Mouse (Mus musculus) forebrain, embryonic 15.5 days (tissue): ENCODE data around the gene Wdr17. TPM values are rescaled to one million over a fixed set of nuclear protein-coding genes. Genes with fewer than 3 reads are reported as not detected.
A peak's percentile ranks its signal among the peaks of the same experiment; 100 is the strongest.

ENCODE experiments used
- ATAC-seq: fragments of 200-750 bp; cut with Nextera tagmentation; replicated peaks from 2 replicates; pipeline ENCODE4 v1.8.0; 2017; ENCODE audit warnings: mild to moderate bottlenecking, moderate TSS enrichment, moderate library complexity
- H3K27ac ChIP-seq: fragments of 300-500 bp; sonication (generic); replicated peaks from 2 replicates; pipeline ENCODE4 v1.5.1; 2015; ENCODE audit warnings: mild to moderate bottlenecking, inconsistent platforms
- H3K27me3 ChIP-seq: fragments of 300-500 bp; sonication (generic); 2 replicates; pipeline ENCODE4 v1.6.1; 2015; ENCODE audit warnings: inconsistent platforms
- H3K36me3 ChIP-seq: fragments of 300-500 bp; sonication (generic); 2 replicates; pipeline ENCODE4 v1.6.1; 2015; ENCODE audit warnings: mild to moderate bottlenecking, inconsistent platforms
- H3K4me1 ChIP-seq: fragments of 300-500 bp; sonication (generic); 2 replicates; pipeline ENCODE4 v1.6.1; 2015; ENCODE audit warnings: inconsistent platforms
- H3K4me2 ChIP-seq: fragments of 300-500 bp; sonication (generic); replicated peaks from 2 replicates; pipeline ENCODE4 v1.6.1; 2015; ENCODE audit warnings: mild to moderate bottlenecking, inconsistent platforms
- H3K4me3 ChIP-seq: fragments of 300-500 bp; sonication (generic); 2 replicates; pipeline ENCODE4 v1.5.1; 2015; ENCODE audit warnings: mild to moderate bottlenecking, inconsistent platforms
- H3K9ac ChIP-seq: fragments of 300-500 bp; sonication (generic); replicated peaks from 2 replicates; pipeline ENCODE4 v1.6.1; 2015; ENCODE audit warnings: mild to moderate bottlenecking, inconsistent platforms
- H3K9me3 ChIP-seq: fragments of 300-500 bp; sonication (generic); 2 replicates; pipeline ENCODE4 v1.6.1; 2016; ENCODE audit warnings: inconsistent platforms
- WGBS: fragments of 180-500 bp; shearing (Covaris S2); methylation state at CpG from one replicate; pipeline ENCODE4 v1.1.7; 2015; ENCODE audit warnings: mixed read lengths; 5-methylcytosine and 5-hydroxymethylcytosine counted together
- polyA plus RNA-seq: library from polyadenylated mRNA; unstranded; fragments of >200 nt; fragmentation: Nextera tagmentation; extraction: Ambion mirVana; gene quantifications from 2 replicates; pipeline ENCODE4 v1.2.1, GENCODE M21; 2015

Gene Wdr17
- polyA plus RNA-seq, 1 experiment from 2014 or later, result 16.4 TPM

GRCm38 (mm10) chr8:54779317-54780133, 107.5 kb downstream of the Wdr17 start:
- Histone ChIP-seq H3K36me3 (no peaks in the 10 kb centered on the region), H3K27ac (peak overlapping the region; percentile 59), H3K27me3 (no peaks in the 10 kb centered on the region), H3K9me3 (no peaks in the 10 kb centered on the region), H3K4me1 (peaks cover 15% of the 10 kb centered on the region), H3K9ac (peak overlapping the region; percentile 59), H3K4me2 (peak overlapping the region; percentile 85), H3K4me3 (peak overlapping the region; percentile 45)
- under 1% methylated on average over 23 of the region's 23 CpGs for WGBS
- ATAC-seq, result peak; percentile 72

DNA sequence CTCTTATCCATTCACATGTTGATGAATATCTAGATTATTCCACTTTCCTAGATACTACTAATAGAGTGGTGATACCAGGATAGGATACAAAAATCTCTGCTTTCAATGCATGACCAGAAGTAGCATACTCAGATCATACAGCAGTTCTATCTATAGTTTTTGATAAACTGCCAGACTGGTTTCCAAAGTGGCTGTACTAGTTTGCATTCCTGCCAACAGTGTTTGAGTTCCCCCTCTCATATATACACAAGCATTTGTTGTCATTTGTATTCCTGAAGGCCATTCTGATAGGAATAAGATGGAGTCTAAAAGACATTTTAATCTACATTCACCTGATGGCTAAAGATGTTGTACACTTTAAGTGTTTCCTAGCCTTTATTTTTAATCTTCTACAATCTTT, 110.0 kb downstream of the Wdr17 start:
- peaks cover 15% of the 10 kb centered on the region for H3K4me1 ChIP-seq
- H3K4me2 ChIP-seq, result no peak overlapping the region
- H3K9me3 ChIP-seq, result no peaks in the 10 kb centered on the region
- no peak overlapping the region for H3K9ac ChIP-seq
- no peak overlapping the region for H3K27ac ChIP-seq
- H3K4me3 ChIP-seq, result no peak overlapping the region
- no peaks in the 10 kb centered on the region for H3K27me3 ChIP-seq
- no peaks in the 10 kb centered on the region for H3K36me3 ChIP-seq
- ATAC-seq, result no peak

GRCm38 (mm10) chr8:54776241-54776640, 110.7 kb downstream of the Wdr17 start:
- no peaks in the 10 kb centered on the region for H3K36me3 ChIP-seq
- no peak overlapping the region for H3K4me2 ChIP-seq
- H3K9ac ChIP-seq, result no peak overlapping the region
- H3K27me3 ChIP-seq, result no peaks in the 10 kb centered on the region
- H3K9me3 ChIP-seq, result no peaks in the 10 kb centered on the region
- H3K4me1 ChIP-seq, result peaks cover 15% of the 10 kb centered on the region
- no peak overlapping the region for H3K4me3 ChIP-seq
- no peak for ATAC-seq
- no peak overlapping the region for H3K27ac ChIP-seq

DNA sequence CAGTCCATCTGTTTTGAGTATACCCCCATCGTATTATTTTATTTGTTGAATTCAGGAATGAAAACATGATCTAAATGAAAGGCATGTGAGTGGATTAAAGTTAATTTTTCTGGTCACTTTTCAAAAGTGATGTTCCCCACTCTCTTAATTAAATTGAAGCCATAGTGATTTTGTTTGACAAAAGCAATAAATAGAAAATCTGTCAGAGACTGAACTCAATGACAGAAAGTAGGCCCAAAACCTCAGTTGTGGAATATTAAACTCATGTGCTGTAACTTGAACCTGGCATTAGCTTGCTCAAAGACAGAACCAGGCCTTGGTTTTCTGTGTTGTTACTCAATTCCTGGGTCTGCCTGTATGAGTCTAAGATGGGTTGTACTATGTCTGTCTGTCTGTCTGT, 129.3 kb downstream of the Wdr17 start:
- Histone ChIP-seq H3K4me2 (no peak overlapping the region), H3K9ac (no peak overlapping the region), H3K27me3 (no peaks in the 10 kb centered on the region), H3K9me3 (no peaks in the 10 kb centered on the region), H3K4me1 (no peaks in the 10 kb centered on the region), H3K27ac (no peak overlapping the region), H3K4me3 (no peak overlapping the region), H3K36me3 (no peaks in the 10 kb centered on the region)
- 88% methylated on average over 1 of the region's 1 CpGs for WGBS
- no peak for ATAC-seq

DNA sequence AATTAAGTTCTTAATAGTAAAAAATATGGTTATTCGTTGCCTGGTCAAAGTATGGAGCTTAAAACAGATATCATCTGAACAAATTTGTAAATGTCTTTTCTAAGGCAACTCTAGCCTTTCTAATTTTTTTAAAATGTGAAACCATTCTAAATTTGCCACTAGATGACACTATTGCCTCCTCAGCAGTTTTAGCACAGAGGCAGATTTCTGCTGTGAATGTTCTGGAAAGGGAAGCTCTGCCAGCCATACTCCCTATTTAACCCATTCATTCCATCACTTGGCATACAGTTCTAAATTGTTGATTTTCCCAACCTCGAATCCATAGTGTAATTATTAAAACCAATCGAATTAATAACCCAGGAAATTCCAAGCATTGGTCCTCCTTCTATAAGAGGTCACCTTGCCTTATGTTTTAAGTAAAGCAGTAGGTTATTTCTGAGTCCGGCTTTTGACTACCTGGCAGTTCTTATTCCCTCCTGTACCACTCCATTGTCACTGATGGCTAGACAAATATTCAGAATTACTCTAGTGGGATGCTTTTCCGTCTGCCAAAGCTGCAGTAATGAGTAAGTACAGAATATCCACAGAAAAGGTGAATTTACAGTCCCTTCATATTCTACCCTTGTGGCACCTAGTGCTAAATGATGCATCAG, 150.2 kb downstream of the Wdr17 start:
- peak; percentile 84 for ATAC-seq
- H3K27ac ChIP-seq, result no peak overlapping the region
- no peak overlapping the region for H3K4me2 ChIP-seq
- H3K9ac ChIP-seq, result no peak overlapping the region
- H3K9me3 ChIP-seq, result no peaks in the 10 kb centered on the region
- H3K4me1 ChIP-seq, result no peaks in the 10 kb centered on the region
- 63% methylated on average over 5 of the region's 5 CpGs for WGBS
- H3K36me3 ChIP-seq, result no peaks in the 10 kb centered on the region
- H3K27me3 ChIP-seq, result no peaks in the 10 kb centered on the region
- no peak overlapping the region for H3K4me3 ChIP-seq

DNA sequence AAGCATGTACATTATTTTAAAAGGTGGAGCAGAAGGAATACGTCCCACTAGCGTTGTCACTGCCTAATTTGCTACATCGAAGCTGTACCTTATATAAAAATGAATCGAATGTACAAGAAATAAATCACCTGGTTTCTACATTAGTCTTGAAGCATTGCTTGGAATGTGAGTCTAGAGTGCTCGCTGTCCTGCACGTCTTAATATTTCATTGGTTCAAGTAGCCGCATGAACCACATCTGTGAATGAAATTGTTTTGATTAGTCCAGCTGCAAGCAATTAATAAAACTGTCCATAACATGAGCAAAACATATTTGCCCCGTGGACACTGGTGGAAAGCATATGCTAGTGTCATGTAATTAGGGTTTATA, 162.3 kb downstream of the Wdr17 start:
- Histone ChIP-seq H3K4me3 (peak overlapping the region; percentile 57), H3K4me2 (peak overlapping the region; percentile 68), H3K9ac (peak overlapping the region; percentile 50), H3K9me3 (no peaks in the 10 kb centered on the region), H3K27me3 (no peaks in the 10 kb centered on the region), H3K4me1 (peaks cover 9% of the 10 kb centered on the region), H3K36me3 (no peaks in the 10 kb centered on the region), H3K27ac (peak overlapping the region; percentile 55)
- 18% methylated on average over 8 of the region's 8 CpGs for WGBS
- ATAC-seq, result no peak; the same call in 1 of the 2 replicates

DNA sequence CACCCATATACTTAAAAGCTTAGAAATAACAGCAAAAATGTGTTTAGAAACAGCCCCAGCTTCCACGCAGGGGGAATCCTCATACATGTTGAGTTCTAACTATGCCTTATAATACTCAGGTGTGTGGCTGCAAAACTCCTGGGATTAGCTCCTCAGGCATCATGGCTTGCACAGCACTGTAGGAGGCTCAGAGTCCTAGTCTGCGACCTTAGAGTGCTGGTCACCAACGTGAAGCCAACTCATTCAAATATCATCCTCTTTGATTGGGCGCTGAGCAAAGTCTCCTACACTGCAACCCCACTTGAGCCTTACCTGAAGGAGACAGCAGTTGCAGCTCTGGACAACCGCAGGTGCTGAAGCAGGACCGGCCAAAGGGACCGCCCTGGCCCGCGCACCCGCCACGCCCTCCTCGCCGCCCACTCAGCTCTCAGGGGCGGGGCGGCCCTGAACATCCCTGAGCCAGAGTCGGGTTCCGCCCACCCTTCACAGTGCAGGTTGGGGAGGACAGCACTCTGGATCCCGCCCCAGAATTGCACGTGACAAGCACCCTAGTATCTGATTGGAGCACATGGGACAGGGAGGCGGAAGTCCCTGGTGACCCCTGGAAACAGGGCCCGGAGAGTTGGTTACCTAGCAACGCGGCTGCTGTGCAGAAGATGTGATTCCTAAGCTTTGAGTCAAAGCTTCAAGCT, 162.9 kb downstream of the Wdr17 start:
- Histone ChIP-seq H3K4me1 (peaks cover 9% of the 10 kb centered on the region), H3K4me2 (peak overlapping the region; percentile 68), H3K4me3 (peak overlapping the region; percentile 57), H3K9ac (peak overlapping the region; percentile 50), H3K9me3 (no peaks in the 10 kb centered on the region), H3K27ac (peak overlapping the region; percentile 55), H3K36me3 (no peaks in the 10 kb centered on the region), H3K27me3 (no peaks in the 10 kb centered on the region)
- peak; percentile 100 for ATAC-seq
- 1% methylated on average over 23 of the region's 23 CpGs for WGBS

DNA sequence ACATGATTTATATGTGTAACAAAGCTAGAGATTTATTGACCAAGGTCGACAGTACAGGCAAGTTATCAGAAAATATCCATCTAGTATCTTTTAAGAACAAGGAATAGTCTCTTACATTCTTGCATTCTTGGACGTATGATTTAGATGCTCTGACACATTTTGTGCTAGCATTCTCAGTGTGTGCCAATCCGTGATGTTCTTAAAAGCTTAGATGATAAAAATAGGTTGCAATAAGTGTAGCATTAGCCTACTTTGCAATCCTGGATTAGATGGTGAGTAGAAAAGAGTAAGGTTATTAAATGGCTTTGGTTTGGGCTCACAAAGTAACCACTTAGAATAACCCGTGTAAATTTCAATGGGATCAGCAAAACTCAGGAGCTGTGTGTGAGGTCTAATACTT, 168.5 kb downstream of the Wdr17 start:
- Histone ChIP-seq H3K9me3 (no peaks in the 10 kb centered on the region), H3K36me3 (no peaks in the 10 kb centered on the region), H3K4me3 (no peak overlapping the region), H3K9ac (no peak overlapping the region), H3K4me2 (no peak overlapping the region), H3K27me3 (no peaks in the 10 kb centered on the region), H3K4me1 (no peaks in the 10 kb centered on the region), H3K27ac (no peak overlapping the region)
- 79% methylated on average over 4 of the region's 4 CpGs for WGBS
- ATAC-seq, result no peak

DNA sequence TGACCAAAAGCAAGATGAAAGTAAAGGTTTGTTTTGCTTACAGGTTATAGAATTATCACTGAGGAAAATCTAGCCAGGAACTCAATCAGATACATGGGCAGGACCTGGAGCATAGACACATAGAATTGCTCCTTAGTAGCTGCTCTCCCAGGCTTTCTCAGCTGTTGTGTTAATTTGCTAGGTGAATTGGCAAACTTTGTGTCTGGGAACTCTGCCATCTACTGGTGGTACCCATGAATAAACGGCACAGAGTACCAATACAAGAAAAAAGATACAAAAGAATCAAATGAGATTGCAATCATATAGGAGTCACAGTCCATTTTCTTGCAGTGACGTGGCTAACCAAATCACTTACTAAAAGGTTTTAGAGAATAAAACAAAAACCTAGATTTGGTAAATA, 181.2 kb downstream of the Wdr17 start:
- ATAC-seq, result no peak
- Histone ChIP-seq H3K27ac (no peak overlapping the region), H3K4me1 (no peaks in the 10 kb centered on the region), H3K36me3 (no peaks in the 10 kb centered on the region), H3K9me3 (no peaks in the 10 kb centered on the region), H3K9ac (no peak overlapping the region), H3K27me3 (no peaks in the 10 kb centered on the region), H3K4me3 (no peak overlapping the region), H3K4me2 (no peak overlapping the region)
- WGBS, result 42% methylated on average over 2 of the region's 2 CpGs

DNA sequence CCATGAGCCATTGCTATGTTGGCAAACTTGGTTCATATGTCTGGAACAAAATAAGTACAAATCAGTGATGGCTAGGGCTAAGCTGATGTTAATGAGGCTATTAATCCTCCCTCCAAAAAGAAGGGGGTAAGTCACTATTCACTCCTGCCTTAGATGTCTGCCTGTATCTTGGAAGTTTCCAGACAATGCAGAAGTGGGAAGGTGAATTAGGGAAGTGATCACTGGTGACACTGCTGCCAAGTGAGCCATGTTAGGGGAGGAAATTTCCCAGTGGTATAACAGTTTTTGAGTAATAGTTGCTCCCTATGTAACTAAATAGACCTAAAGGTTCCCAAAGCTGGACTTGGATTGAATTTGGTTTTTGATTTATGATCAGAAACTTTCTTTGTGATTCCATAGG, 215.2 kb downstream of the Wdr17 start:
- no peak overlapping the region for H3K27ac ChIP-seq
- H3K4me2 ChIP-seq, result no peak overlapping the region
- no peak for ATAC-seq
- H3K4me3 ChIP-seq, result no peak overlapping the region
- H3K9ac ChIP-seq, result no peak overlapping the region
- H3K36me3 ChIP-seq, result no peaks in the 10 kb centered on the region
- H3K4me1 ChIP-seq, result no peaks in the 10 kb centered on the region
- H3K27me3 ChIP-seq, result no peaks in the 10 kb centered on the region
- H3K9me3 ChIP-seq, result no peaks in the 10 kb centered on the region

GRCm38 (mm10) chr8:54667756-54668155, 219.2 kb downstream of the Wdr17 start:
- Histone ChIP-seq H3K4me3 (no peak overlapping the region), H3K27me3 (no peaks in the 10 kb centered on the region), H3K9ac (no peak overlapping the region), H3K4me1 (no peaks in the 10 kb centered on the region), H3K36me3 (no peaks in the 10 kb centered on the region), H3K9me3 (no peaks in the 10 kb centered on the region), H3K27ac (no peak overlapping the region), H3K4me2 (no peak overlapping the region)
- 78% methylated on average over 3 of the region's 3 CpGs for WGBS
- no peak for ATAC-seq

- no peaks in the 10 kb centered on the region for H3K4me1 ChIP-seq
- no peaks in the 10 kb centered on the region for H3K27me3 ChIP-seq
- H3K27ac ChIP-seq, result no peak overlapping the region
- H3K9ac ChIP-seq, result no peak overlapping the region
- peak; percentile 70 for ATAC-seq
- 40% methylated on average over 5 of the region's 5 CpGs for WGBS
- H3K4me3 ChIP-seq, result no peak overlapping the region
- H3K9me3 ChIP-seq, result no peaks in the 10 kb centered on the region
- no peaks in the 10 kb centered on the region for H3K36me3 ChIP-seq
- no peak overlapping the region for H3K4me2 ChIP-seq
Measured at GRCm38 (mm10) chr8:54660675-54661074, 226.3 kb downstream of the Wdr17 start.
